Mouse (Mus musculus) fibroblast of lung, adult 2 months (primary cell): Measurements from ENCODE around the gene Usp11.
"Not testable (repeated sequence)": the region's sequence is repeated elsewhere in the genome, so short reads cannot be mapped to it uniquely, and the experiment has no call there.

ENCODE experiments used
- DNase-seq: peaks from one replicate; pipeline ENCODE4 v3.0.0-alpha.2; 2011; ENCODE audit warnings: low read depth

The Usp11 gene

DNA sequence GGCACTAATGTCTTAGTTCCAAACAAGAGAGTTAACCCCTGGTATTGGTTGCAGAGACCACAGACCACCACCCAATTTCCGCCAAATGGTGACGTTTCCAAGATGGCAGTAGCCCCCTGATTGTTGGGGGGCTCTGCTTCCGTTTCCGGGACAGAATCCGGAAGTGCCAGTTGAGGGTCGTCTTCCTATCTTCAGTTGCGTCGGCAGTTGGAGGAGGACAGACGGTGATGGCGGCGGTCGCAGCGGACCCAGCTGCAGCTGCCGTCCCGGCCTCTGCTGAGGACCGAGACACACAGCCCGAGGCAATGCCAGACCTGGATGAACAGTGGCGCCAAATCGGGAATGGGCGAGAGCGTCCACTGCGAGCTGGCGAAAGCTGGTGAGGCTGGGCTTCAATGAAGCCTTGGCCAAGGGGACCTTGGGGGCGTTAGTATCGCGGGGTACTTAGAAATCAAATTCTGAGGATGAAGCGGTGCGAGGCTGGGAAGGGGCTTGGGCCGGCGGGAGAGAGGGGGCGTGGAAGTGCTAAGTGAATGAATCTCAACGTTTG, at the start of gene Usp11:
Gene Usp11 (plus strand): TSS at position 166 of the 550 bp plus-strand sequence.
- DNase-seq = no peak

DNA sequence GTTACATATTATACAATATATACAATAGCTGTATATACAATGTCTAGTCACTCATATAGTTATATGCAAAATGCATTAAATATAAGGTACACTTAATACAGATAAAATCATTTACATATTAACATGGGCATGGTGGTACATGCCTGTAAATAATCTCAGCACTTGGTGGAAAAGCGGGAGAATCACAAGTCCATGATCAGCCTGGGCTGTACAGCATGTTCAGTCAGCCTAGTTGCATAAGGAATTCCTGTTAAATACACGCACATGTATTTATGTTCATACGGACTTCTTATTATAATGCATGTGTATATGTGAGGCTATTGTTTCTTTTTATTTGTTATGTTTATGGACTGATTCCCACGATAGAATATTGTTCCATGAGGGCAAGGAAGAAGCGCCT, 46.1 kb upstream of the Usp11 start:
- DNase-seq = no peak

DNA sequence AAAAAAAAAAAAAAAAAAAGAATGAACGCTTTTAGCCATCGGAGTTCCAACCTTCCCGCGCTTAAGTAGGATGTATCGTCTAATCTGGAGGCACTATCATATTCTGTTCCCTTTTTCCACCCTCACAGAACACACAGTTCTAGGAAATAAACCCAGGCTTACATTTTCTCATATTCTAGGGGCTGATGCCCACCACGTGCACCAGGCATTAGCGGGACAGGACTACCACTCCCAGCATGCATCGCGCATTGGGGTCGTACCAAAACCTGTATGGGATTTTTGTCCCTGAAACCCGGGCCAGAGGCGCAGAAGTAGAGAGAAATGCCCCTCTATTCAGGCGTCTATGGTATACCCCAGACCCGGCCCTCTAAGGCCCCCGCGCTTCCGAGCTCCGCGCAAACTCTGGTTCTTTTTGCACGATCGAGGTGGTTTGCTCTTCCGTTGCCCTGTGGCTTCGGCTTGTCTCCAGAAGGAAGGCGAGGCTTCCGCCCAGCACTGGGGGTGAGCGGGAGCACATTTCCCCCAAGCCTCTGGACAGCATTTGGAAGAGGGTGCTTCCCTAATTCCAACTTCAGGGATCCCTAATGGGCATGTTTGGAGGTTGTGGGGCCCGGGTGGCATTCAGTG, 45.6 kb upstream of the Usp11 start, which contains the start of gene Uba1:
Gene Uba1 (plus strand): TSS at position 301 of the 627 bp plus-strand sequence.
- DNase-seq = peak; percentile 52

DNA sequence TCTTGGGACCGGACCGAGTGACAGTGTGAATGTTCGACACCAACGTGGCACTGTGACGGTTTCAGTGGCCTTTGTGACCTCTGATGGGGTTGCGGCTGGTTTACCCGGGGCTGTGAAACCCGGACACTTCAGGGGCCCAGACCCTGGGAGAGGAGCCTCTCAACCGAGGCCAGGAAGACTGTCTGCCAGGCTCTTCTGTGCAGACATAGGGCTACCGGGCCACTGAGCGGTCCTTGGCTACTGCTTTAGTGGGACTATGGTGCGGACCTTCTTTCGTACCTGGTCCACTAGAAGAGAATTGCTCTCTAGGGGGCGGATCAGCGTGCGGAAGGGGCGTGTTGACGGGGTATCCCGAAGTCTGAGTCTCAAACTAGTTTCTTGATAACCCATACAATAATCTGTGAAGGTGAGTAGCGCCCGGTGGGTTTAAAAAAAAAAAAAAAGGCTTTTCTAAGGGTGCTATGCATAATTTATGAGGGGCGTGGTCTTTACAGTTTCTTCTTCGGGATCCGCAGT, 44.8 kb upstream of the Usp11 start:
- no peak for DNase-seq

DNA sequence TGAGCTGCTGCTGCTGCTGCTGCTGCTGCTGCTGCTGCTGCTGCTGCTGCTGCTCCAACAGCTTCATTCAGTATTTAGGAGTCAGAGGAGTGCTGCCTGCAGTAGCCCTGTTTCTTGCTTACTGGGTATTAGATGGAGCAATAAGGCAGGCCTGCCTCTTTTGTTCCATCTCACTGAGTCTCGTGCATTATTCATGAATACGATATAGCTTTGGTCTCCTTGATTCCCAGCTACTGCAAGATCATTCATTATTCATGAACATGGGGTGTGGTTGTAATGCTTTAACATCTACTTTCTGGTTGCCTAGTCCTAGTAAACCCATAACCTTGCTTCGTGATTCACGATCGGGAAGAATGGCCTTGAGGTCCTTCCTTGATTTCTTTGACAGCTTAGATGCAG, 41.4 kb upstream of the Usp11 start:
- no peak for DNase-seq

DNA sequence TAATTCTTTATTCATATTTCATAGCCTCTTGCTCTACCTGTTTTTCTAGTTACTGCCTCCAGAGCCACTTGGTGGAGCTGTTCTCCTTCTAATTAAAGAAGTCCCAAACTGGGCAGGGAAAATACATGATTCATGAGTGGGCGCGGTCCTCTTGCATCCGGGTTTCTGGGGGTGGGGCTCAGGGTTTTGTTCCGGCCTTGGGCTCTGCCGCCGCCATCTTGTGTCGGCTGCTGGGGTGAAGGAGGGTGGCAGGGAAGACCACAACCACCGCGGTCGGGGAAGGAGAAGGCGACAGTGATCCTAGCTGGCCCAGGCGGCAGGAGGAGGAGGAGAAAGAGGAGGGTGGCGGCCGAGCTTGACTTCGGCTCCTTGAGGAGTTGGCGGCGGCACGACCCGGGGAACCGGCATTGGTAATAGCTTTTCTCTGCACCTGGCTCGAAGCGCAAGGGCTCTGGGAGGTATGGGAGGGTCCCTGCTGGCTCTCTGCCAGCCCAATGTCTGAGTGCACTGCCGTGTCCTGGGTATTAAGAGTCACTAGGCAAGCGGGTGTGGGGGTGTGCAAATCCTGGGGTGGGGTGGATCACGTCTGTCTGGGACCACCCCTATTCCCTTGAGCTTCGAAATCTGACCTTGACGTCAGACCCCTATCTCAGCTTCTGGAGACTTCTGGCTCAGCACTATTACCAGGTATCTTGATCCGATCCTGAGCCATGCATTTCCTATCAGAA, 40.8 kb upstream of the Usp11 start:
- DNase-seq = peak; percentile 45

DNA sequence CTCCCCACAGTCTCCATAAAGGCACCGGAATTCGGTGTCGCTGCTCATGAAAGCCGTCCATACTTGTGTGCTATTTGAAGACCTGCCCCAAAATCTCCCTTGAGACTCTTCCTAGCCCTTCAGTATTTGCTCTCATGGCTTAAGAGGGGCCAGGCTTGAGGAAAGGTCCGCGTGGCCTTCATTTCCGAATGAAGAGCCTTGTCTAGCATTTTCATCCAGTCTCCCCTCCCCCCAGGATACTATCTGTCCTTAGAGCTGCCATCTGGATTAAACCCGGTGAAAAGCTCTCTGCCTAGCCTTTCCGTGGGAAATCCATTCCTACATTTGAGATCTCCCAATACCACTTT, 40.3 kb upstream of the Usp11 start:
- no peak for DNase-seq

DNA sequence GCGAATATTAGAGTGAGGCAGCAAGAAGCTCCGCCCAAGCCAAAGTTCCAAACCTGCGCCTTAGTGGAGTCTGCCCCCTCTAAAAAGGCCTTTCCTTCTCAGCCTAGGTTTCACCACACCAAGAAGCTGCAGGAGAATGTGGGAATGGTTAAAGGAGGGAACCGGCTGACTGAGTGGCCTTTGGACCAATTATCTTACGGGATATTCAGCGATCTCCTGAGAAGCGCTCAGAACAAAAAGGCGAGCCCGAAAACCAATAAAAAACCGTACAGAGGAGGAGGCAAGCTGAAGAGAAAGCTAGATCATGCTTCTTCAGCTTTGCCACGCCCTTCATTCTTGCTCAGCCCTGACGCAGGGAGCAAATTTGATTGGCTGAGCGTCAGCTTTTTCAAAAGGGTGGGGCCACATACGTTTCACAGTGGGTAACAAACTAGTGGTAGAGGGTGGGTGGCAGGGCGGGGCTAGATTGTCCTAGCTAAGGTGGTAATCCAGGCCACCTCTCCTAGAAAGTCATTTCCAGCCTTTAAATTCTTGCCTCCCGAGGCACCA, 16.1 kb upstream of the Usp11 start, which contains the start of gene Cdk16:
Gene Cdk16 (plus strand): TSS at position 436 of the 549 bp plus-strand sequence.
- peak; percentile 81 for DNase-seq

DNA sequence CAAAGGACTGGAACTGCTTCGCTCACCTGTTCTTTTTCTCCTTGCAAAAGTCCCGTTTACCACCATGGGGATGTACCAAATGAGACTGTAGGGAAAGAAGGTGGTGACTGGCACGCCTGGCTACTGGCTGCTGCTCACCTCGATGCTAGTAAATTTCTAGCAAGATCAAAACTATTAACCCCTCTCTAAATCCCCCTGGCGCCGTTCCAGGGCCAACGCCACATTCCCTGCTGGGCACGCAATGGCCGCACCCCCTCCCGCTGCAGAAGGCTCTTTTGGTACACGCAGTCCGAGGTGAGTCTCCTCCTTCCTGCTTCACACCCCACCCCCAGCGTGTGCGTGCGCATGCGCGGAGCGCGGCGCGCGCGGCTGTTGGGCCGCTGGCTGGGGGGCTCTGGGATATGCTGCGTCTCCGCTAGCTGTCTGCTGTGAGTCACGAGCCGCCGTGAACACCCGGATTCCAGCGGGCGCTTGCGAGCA, 15.6 kb upstream of the Usp11 start:
- peak; percentile 45 for DNase-seq

DNA sequence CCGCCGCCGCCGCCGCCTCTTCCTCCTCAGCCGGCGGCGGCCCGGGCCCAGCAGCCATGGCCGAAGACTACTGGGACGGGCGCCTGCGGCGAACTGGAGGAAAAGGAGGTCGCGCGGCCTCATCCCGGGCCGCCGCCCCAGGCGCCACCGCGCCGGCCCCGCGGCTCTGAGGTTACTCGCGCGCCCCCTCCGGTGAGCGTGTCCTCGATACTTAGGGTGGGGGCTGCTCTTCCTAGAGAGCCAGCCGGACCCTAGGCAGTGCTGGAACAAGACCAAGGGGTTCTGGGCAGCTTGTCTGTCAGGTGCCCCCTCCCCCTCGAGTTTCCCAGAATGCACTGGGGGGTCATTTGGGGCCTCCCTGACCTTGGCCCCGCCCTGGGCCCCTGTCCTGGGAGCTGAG, 15.1 kb upstream of the Usp11 start:
- DNase-seq = no peak

DNA sequence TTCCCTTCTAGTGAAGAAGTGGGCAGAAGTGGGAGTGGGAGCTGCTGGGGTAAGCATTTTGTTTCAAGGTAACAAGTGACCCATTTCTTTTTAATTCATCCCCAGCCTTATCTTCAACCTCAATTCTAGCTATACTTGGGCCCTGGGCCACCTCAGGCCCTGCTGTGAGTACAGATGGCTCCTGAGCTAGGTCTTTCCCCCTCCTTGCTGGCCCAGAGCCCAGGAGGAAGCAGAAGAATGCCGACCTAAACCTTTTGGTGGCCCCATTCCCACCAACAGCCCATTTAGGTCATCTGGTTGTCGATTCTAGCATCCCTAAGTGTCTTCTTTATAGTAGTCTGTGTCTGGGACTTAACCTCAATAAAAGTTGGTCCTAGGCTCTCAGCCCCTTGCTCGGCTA, 12.1 kb upstream of the Usp11 start:
- no peak for DNase-seq

DNA sequence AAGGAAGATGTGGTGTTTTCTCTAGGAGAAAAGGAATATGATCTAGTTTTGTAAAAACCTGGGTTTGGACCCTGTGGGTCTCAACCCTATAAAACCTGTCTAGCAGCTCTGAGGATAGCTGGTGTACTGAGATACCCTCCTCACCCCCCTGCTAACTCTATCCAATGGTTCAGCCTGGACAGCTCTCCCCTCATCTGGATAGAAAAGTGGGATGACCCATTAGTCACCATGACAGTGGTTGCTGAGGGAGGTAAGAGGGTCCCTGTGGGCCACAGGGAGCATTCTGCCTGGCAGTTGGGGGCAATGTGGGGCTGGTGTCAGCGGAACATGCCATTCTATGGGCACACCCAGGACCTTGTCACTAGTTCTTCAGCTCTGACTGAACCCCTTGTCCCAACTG, 11.1 kb upstream of the Usp11 start:
- DNase-seq = no peak

DNA sequence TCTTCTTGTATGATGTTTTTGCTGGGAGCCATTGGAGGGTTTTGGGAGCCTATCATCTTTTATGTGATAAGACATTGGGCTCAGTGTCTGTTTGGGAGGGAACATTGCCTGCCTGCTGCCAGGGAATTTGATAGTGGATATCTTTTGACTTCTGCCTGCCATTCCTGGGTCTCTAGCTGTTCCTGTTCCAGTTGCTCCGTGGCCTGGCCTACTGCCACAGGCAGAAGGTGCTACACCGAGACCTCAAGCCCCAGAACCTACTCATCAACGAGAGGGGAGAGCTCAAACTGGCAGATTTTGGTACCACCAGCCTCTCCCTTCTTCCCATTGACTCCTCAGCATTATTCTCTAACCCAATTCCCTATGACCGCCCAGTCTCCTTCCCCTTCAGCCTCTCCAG, 7.9 kb upstream of the Usp11 start:
- no peak for DNase-seq

DNA sequence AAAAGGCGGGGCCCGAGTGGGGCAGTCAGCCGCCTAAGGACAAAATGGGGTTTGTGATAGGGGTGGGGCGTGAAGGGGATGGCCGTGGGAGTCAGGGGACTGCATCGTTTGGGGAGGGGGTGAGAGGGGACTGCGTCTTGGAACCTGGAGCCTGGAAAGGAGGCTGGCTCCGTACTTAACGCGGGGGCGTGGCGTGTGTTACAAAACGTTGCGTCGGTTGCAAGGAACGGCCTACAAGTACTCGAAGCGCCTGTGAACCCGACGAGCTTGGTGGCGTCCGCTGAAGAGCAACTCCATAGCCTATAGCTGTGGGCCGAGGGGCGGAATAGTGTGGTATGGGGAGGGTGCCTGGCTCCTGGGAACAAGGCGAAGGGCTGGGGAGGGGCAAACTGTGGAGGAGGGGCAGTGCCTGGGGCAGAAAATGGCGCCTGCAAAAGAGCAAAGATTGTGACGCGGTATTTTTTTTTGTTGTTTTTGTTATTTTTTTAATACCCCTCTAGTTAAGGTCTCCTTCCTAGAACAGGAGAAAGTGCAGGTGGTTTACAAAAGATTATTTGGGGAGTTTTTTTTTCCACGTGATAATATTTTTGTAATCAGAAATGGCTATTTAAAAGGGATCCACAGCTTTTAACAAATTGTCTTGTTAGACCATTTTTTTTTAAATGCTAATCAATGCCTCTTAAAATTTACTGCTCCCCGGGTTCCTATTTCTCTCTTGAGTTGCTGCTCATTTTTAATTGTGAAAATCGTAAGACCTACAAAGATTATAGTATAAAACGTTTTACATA, 783 bp downstream of the Usp11 start:
- DNase-seq = peak; percentile 60

DNA sequence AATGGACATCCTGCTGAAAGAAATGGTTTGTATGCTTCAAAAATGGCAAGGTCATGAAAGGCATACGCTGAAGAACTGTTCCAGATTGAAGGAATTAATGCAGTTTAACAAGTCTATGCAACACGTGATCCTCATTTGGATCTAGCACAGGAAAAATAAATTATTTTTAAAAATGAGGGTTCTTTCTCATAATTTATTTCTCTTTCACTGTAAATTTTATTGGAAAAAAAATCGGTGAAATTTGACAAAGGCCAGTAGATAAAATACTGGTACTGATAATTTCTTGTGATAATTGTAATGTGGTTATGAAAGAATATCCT, 1.3 kb downstream of the Usp11 start:
- DNase-seq = no peak

DNA sequence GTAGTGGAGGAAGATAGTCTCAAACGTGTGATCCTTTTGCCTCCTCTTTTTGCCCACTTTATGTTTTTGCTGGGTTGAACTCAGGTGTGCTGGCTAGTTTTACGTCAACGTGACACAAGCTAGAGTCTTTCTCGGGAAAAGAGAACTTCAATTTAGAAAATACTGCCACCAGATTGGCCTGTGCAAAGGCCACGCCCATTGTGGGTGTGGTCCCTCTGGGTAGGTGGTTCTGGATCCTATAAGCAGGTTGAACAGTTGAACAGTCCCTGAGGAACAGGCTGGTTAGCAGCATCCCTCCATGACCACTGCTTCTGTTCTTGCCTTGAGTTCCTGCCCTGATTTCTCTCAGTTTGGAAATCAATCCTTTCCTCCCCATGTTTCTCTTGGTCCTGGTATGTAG, 25.0 kb downstream of the Usp11 start:
- DNase-seq = no peak

DNA sequence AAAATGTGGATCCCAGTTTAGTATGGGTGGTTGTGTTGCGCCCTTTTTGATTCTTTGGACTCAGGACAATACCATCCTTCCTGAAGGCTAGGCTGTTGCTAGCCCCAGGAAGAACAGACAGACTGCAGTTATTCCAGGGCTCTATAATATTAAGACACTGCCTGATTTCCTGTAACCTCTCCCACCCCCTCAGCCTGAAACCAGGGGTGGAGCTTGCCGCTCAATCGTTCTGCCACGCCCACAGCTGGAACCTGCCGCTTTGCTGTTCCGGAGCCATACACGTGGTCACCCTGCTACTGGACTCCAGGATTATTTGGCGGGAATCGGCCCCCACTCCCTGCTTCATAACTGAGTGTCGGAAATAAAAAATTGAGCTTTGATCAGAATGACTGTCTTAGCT, 26.3 kb downstream of the Usp11 start:
- DNase-seq = not testable (repeated sequence)

DNA sequence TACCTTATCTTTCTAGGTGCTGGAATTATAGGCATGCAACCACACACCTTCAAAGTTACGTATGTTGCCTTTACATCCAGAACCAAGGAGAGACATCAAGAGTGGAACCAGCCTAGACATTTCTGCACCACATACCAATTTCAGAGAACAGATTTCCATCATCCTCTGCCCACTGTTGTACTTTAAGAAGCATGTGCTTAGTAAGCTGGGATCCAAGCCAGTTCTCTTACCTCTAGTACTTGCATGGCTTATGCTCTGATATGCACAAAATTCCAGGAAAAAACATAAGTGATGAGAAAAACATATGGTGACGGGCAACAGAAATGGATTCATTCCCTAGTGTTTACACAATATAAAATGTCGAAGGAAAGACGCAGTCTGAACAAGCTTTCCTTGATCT, 32.8 kb downstream of the Usp11 start:
- DNase-seq = no peak

DNA sequence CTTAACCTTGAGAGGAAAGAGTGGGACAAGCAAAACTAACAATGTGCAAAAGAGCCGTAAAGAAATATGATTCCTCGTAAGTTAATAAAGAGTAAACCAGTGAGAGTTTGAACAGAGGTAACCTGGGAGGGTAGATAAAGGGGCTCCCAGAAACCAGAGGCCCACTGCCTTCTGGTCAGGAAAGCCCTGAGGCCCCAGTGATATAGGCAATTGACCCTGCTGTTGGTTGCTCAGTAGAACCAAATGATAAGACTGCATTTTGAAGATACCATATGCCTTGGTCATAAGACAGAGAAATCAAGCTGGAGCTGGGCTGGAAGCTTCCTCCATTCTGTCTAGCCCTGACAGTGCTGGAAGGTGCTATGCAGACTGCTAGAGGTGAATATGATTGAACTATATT, 45.1 kb downstream of the Usp11 start:
- DNase-seq = no peak

DNA sequence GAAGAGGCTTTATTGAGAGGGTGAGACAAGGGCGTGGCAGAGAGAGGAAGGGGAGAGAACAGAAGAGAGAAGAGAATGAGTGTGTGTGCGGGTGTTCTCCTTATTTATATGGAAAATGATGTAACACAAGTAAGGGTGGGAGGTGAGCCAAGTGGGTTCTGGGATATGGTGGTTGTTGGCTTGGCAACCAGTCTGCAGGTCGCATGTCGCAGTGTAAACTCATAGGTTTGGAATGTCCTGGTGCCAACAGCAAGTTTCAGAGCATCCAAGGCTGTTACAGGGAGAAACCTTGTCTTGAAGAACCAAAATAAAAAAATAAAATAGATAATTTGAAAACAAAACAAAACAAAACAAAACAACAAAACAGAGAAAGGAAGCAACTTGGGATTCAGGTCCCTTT, 57.5 kb downstream of the Usp11 start:
- no peak for DNase-seq
